Mouse (Mus musculus): ENCODE measurements at regions not wholly inside any gene's neighbourhood (a gene's known extent, or its start where the extent isn't known, plus 50 kb on each side); places are given as distances from the start of the nearest gene placed in this dataset.

- H3K9ac ChIP-seq (ENCODE audit: low read depth, low read length): no peak overlapping the region
- H3K4me2 ChIP-seq (replicated peaks; ENCODE audit: low read depth): no peak overlapping the region
- TF ChIP-seq CTCF (IDR thresholded peaks at IDR 0.05; ENCODE audit: low read depth): no peak
These were observed 186.1 kb downstream of the Lurap1l start for GRCm38 (mm10) chr4:81096581-81096980.

GRCm38 (mm10) chr4:81097597-81097996 lies 187.2 kb downstream of the Lurap1l start:
- Histone ChIP-seq H3K4me2 (replicated peaks; ENCODE audit: low read depth) (no peak overlapping the region), H3K9me3 (ENCODE audit: control insufficient read depth) (no peaks in the 10 kb centered on the region), H3K27me3 (replicated peaks; ENCODE audit: control insufficient read depth, insufficient read depth, low read length) (no peaks in the 10 kb centered on the region), H3K4me1 (replicated peaks; ENCODE audit: control insufficient read depth, insufficient read depth, low read length) (no peaks in the 10 kb centered on the region), H3K27ac (ENCODE audit: low read depth, low read length) (no peak overlapping the region), H3K4me3 (ENCODE audit: low read depth, low read length) (no peak overlapping the region), H3K9ac (ENCODE audit: low read depth, low read length) (no peak overlapping the region), H3K36me3 (ENCODE audit: control insufficient read depth, insufficient read depth) (no peaks in the 10 kb centered on the region)
- TF ChIP-seq CTCF (IDR thresholded peaks at IDR 0.05; ENCODE audit: low read depth): no peak
- no peak for ATAC-seq
- 78% methylated on average over 1 of the region's 1 CpGs for WGBS

More at GRCm38 (mm10) chr4:81096581-81096980, 186.1 kb downstream of the Lurap1l start:
- ATAC-seq: no peak
- no peak overlapping the region for H3K4me3 ChIP-seq (ENCODE audit: low read depth, low read length)
- H3K27ac ChIP-seq (ENCODE audit: low read depth, low read length): no peak overlapping the region
- H3K27me3 ChIP-seq (replicated peaks; ENCODE audit: control insufficient read depth, insufficient read depth, low read length): no peaks in the 10 kb centered on the region
- no peaks in the 10 kb centered on the region for H3K36me3 ChIP-seq (ENCODE audit: control insufficient read depth, insufficient read depth)
- no peaks in the 10 kb centered on the region for H3K4me1 ChIP-seq (replicated peaks; ENCODE audit: control insufficient read depth, insufficient read depth, low read length)
- no peaks in the 10 kb centered on the region for H3K9me3 ChIP-seq (ENCODE audit: control insufficient read depth)

- Histone ChIP-seq H3K27ac (ENCODE audit: low read depth, low read length) (no peak overlapping the region), H3K36me3 (ENCODE audit: control insufficient read depth, insufficient read depth) (no peaks in the 10 kb centered on the region), H3K4me2 (replicated peaks; ENCODE audit: low read depth) (no peak overlapping the region), H3K9ac (ENCODE audit: low read depth, low read length) (no peak overlapping the region), H3K27me3 (replicated peaks; ENCODE audit: control insufficient read depth, insufficient read depth, low read length) (no peaks in the 10 kb centered on the region), H3K9me3 (ENCODE audit: control insufficient read depth) (no peaks in the 10 kb centered on the region), H3K4me3 (ENCODE audit: low read depth, low read length) (no peak overlapping the region), H3K4me1 (replicated peaks; ENCODE audit: control insufficient read depth, insufficient read depth, low read length) (no peaks in the 10 kb centered on the region)
- ATAC-seq: no peak
- no peak for TF ChIP-seq CTCF (IDR thresholded peaks at IDR 0.05; ENCODE audit: low read depth)
- WGBS: 77% methylated on average over 2 of the region's 2 CpGs
These were observed 190.6 kb downstream of the Lurap1l start for GRCm38 (mm10) chr4:81101049-81101448.

GRCm38 (mm10) chr4:81111307-81111706 lies 200.9 kb downstream of the Lurap1l start:
- Histone ChIP-seq H3K4me2 (replicated peaks; ENCODE audit: low read depth) (no peak overlapping the region), H3K9me3 (ENCODE audit: control insufficient read depth) (no peaks in the 10 kb centered on the region), H3K4me3 (ENCODE audit: low read depth, low read length) (no peak overlapping the region), H3K27me3 (replicated peaks; ENCODE audit: control insufficient read depth, insufficient read depth, low read length) (no peaks in the 10 kb centered on the region), H3K4me1 (replicated peaks; ENCODE audit: control insufficient read depth, insufficient read depth, low read length) (no peaks in the 10 kb centered on the region), H3K36me3 (ENCODE audit: control insufficient read depth, insufficient read depth) (no peaks in the 10 kb centered on the region), H3K27ac (ENCODE audit: low read depth, low read length) (no peak overlapping the region), H3K9ac (ENCODE audit: low read depth, low read length) (no peak overlapping the region)
- 41% methylated on average over 3 of the region's 3 CpGs for WGBS
- peak; percentile 65 for TF ChIP-seq CTCF (IDR thresholded peaks at IDR 0.05; ENCODE audit: low read depth)
- no peak for ATAC-seq

GRCm38 (mm10) chr4:81116411-81116810 lies 206.0 kb downstream of the Lurap1l start:
- Histone ChIP-seq H3K4me1 (replicated peaks; ENCODE audit: control insufficient read depth, insufficient read depth, low read length) (no peaks in the 10 kb centered on the region), H3K27me3 (replicated peaks; ENCODE audit: control insufficient read depth, insufficient read depth, low read length) (no peaks in the 10 kb centered on the region), H3K27ac (ENCODE audit: low read depth, low read length) (no peak overlapping the region), H3K9ac (ENCODE audit: low read depth, low read length) (no peak overlapping the region), H3K9me3 (ENCODE audit: control insufficient read depth) (no peaks in the 10 kb centered on the region), H3K36me3 (ENCODE audit: control insufficient read depth, insufficient read depth) (no peaks in the 10 kb centered on the region), H3K4me2 (replicated peaks; ENCODE audit: low read depth) (no peak overlapping the region), H3K4me3 (ENCODE audit: low read depth, low read length) (no peak overlapping the region)
- no peak for TF ChIP-seq CTCF (IDR thresholded peaks at IDR 0.05; ENCODE audit: low read depth)
- ATAC-seq: no peak
- WGBS: 82% methylated on average over 7 of the region's 7 CpGs

- Histone ChIP-seq H3K27ac (ENCODE audit: low read depth, low read length) (no peak overlapping the region), H3K27me3 (replicated peaks; ENCODE audit: control insufficient read depth, insufficient read depth, low read length) (no peaks in the 10 kb centered on the region), H3K9me3 (ENCODE audit: control insufficient read depth) (no peaks in the 10 kb centered on the region), H3K9ac (ENCODE audit: low read depth, low read length) (no peak overlapping the region), H3K4me1 (replicated peaks; ENCODE audit: control insufficient read depth, insufficient read depth, low read length) (no peaks in the 10 kb centered on the region), H3K4me3 (ENCODE audit: low read depth, low read length) (no peak overlapping the region), H3K36me3 (ENCODE audit: control insufficient read depth, insufficient read depth) (no peaks in the 10 kb centered on the region), H3K4me2 (replicated peaks; ENCODE audit: low read depth) (no peak overlapping the region)
- WGBS: 60% methylated on average over 3 of the region's 3 CpGs
- TF ChIP-seq CTCF (IDR thresholded peaks at IDR 0.05; ENCODE audit: low read depth): no peak
- ATAC-seq: no peak
These were observed 213.7 kb downstream of the Lurap1l start for GRCm38 (mm10) chr4:81124155-81124554.

GRCm38 (mm10) chr4:81129874-81130273 lies 219.4 kb downstream of the Lurap1l start:
- no peaks in the 10 kb centered on the region for H3K9me3 ChIP-seq (ENCODE audit: control insufficient read depth)
- no peak overlapping the region for H3K4me3 ChIP-seq (ENCODE audit: low read depth, low read length)
- no peak overlapping the region for H3K27ac ChIP-seq (ENCODE audit: low read depth, low read length)
- WGBS: 40% methylated on average over 2 of the region's 2 CpGs
- no peaks in the 10 kb centered on the region for H3K36me3 ChIP-seq (ENCODE audit: control insufficient read depth, insufficient read depth)
- no peak overlapping the region for H3K9ac ChIP-seq (ENCODE audit: low read depth, low read length)
- no peak overlapping the region for H3K4me2 ChIP-seq (replicated peaks; ENCODE audit: low read depth)
- ATAC-seq: no peak
- TF ChIP-seq CTCF (IDR thresholded peaks at IDR 0.05; ENCODE audit: low read depth): no peak
- H3K4me1 ChIP-seq (replicated peaks; ENCODE audit: control insufficient read depth, insufficient read depth, low read length): no peaks in the 10 kb centered on the region
- H3K27me3 ChIP-seq (replicated peaks; ENCODE audit: control insufficient read depth, insufficient read depth, low read length): no peaks in the 10 kb centered on the region

Measured in intestine, postnatal 0 days (tissue).